Mouse (Mus musculus) C2C12 (cell line): ENCODE measurements around the gene Sertad2. TPM values are rescaled to one million over a fixed set of nuclear protein-coding genes. Genes with fewer than 3 reads are reported as not detected.

ENCODE experiments used
- H3K27me3 ChIP-seq: one replicate; pipeline ENCODE4 v1.6.1; 2011; ENCODE audit not compliant: control insufficient read depth, insufficient read depth, insufficient read length
- H3K36me3 ChIP-seq: one replicate; pipeline ENCODE4 v1.6.1; 2011; ENCODE audit not compliant: control insufficient read depth, insufficient read depth
- H3K4me3 ChIP-seq: one replicate; pipeline ENCODE4 v1.5.1; 2011; ENCODE audit warnings: mild to moderate bottlenecking, control low read depth; ENCODE audit not compliant: poor library complexity, insufficient read depth, severe bottlenecking
- H3K79me2 ChIP-seq: one replicate; pipeline ENCODE4 v1.6.1; 2011; ENCODE audit not compliant: control insufficient read depth, insufficient read depth
- H3K79me3 ChIP-seq: one replicate; pipeline ENCODE4 v1.6.1; 2011; ENCODE audit warnings: low read depth, control low read depth
- H3ac ChIP-seq: one replicate; pipeline ENCODE3; 2011; ENCODE audit warnings: low read depth; ENCODE audit not compliant: control insufficient read depth, insufficient read length
- CEBPB ChIP-seq: IDR thresholded peaks from one replicate; pipeline ENCODE4 v1.6.1; 2011; ENCODE audit warnings: low read depth, mild to moderate bottlenecking, control low read depth, moderate library complexity
- CTCF ChIP-seq: IDR thresholded peaks from one replicate; pipeline ENCODE4 v1.5.1; 2011; ENCODE audit not compliant: control insufficient read depth, insufficient read depth, insufficient read length
- FOSL1 ChIP-seq: IDR thresholded peaks from one replicate; pipeline ENCODE4 v1.8.0; 2011; ENCODE audit warnings: mild to moderate bottlenecking, low read length; ENCODE audit not compliant: poor library complexity, insufficient read depth, severe bottlenecking
- MAX ChIP-seq: IDR thresholded peaks from one replicate; pipeline ENCODE4 v1.6.1; 2011; ENCODE audit warnings: mild to moderate bottlenecking, control low read depth
- MYOD1 ChIP-seq: IDR thresholded peaks from one replicate; pipeline ENCODE4 v1.6.1; 2011; ENCODE audit warnings: low read depth; ENCODE audit not compliant: control insufficient read depth, insufficient read length
- MYOG ChIP-seq: IDR thresholded peaks from one replicate; pipeline ENCODE4 v1.6.1; 2011; ENCODE audit not compliant: control insufficient read depth, insufficient read length; ENCODE audit errors: extremely low read depth
- USF1 ChIP-seq: IDR thresholded peaks from one replicate; pipeline ENCODE4 v1.6.1; 2011; ENCODE audit warnings: low read depth, mild to moderate bottlenecking, control low read depth, moderate library complexity
- polyA plus RNA-seq: library from polyadenylated mRNA; unstranded; fragments of >200 nt; fragmentation: generic; extraction: Trizol; gene quantifications from one replicate; pipeline ENCODE4 v1.2.1, GENCODE M21; 2012; ENCODE audit warnings: missing spikeins

Gene Sertad2
- polyA plus RNA-seq, 1 experiment, result 15.5 TPM

GRCm38 (mm10) chr11:20608442-20608841 is 65.4 kb downstream of the Sertad2 start:
- no peaks in the 10 kb centered on the region for H3K36me3 ChIP-seq
- peaks cover 32% of the 10 kb centered on the region for H3K79me2 ChIP-seq
- H3ac ChIP-seq, result peak overlapping the region; percentile 31
- H3K27me3 ChIP-seq, result no peaks in the 10 kb centered on the region
- no peak overlapping the region for H3K4me3 ChIP-seq
- no peak for TF ChIP-seq FOSL1
- TF ChIP-seq MYOG, result no peak
- TF ChIP-seq CEBPB, result no peak
- TF ChIP-seq USF1, result no peak
- no peak for TF ChIP-seq CTCF
- TF ChIP-seq MYOD1, result no peak
- TF ChIP-seq MAX, result no peak
- peaks cover 3% of the 10 kb centered on the region for H3K79me3 ChIP-seq

DNA sequence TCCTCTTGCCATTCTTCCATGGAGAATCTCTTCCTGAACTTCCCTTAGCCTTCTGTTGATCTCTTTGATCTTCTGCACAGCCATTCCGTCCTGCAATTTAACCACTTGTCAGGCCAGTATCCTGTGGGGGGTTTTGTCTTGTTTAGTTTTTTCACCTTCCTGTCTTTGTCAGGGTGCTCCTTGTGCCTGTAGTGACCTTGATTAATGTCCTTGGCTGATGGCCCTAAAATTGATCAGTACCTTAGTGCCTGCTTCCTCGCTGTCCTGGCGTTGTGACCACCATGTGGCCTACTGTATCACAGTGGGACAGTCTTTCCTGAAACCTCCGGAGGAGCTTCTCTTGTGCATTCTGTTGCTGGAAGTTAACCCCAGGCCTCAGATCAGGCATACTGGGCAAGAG is 70.2 kb downstream of the Sertad2 start:
- H3K79me2 ChIP-seq, result peaks cover 32% of the 10 kb centered on the region
- H3K79me3 ChIP-seq, result peaks cover 3% of the 10 kb centered on the region
- H3K4me3 ChIP-seq, result no peak overlapping the region
- no peak overlapping the region for H3ac ChIP-seq
- H3K27me3 ChIP-seq, result no peaks in the 10 kb centered on the region
- no peaks in the 10 kb centered on the region for H3K36me3 ChIP-seq
- TF ChIP-seq MYOD1, result no peak
- TF ChIP-seq USF1, result no peak
- TF ChIP-seq CEBPB, result no peak
- TF ChIP-seq MYOG, result no peak
- TF ChIP-seq CTCF, result no peak
- no peak for TF ChIP-seq FOSL1
- TF ChIP-seq MAX, result no peak

DNA sequence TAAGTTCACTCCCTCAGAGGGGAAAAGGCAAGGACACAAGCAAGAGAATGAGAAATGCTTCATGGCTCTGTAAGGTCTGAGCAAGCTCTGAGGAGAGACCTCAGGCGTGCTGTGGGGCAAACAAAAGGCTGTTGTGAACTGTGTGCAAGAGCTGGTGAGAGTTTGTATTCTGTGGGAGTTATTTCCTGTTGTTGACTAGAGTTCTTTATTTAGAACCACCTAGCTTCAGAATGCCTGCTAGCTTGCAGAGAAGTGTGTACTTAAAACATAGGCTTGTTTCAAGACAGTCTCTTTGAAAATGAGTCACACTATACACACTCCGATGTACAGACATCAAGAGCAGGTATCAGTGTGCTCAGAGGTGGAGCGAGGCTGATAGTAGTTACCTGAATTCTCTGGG is 73.0 kb downstream of the Sertad2 start:
- TF ChIP-seq USF1 (no peak), CEBPB (no peak), MYOD1 (no peak), FOSL1 (no peak), MYOG (no peak), CTCF (no peak), MAX (no peak)
- H3K27me3 ChIP-seq, result no peaks in the 10 kb centered on the region

DNA sequence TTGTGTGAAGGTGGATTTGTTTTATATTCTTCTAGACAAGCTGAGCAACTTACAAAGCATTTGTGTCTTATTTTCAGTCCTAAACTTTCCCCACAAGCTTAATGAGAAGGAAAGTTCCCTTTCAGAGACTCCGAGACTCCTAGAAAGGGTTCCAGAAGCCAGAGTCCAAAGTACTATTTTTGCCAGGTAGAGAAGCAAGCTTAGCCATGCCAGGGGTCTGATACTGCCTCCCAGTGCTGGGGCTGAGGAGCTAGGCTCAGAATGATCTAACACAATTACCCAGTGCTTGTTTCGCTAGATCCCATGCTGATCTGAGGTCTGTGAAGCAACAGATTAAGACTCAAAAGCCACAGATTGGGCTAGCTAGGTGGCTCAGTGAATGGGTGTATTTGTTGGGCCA is 84.1 kb downstream of the Sertad2 start:
- Histone ChIP-seq H3K79me2 (peaks cover 43% of the 10 kb centered on the region), H3K79me3 (peaks cover 11% of the 10 kb centered on the region), H3K4me3 (no peak overlapping the region), H3K36me3 (no peaks in the 10 kb centered on the region), H3K27me3 (no peaks in the 10 kb centered on the region), H3ac (no peak overlapping the region)
- TF ChIP-seq USF1 (no peak), FOSL1 (no peak)

More for the DNA sequence above, 73.0 kb downstream of the Sertad2 start:
- no peaks in the 10 kb centered on the region for H3K79me3 ChIP-seq
- no peak overlapping the region for H3ac ChIP-seq
- H3K4me3 ChIP-seq, result no peak overlapping the region
- peaks cover 36% of the 10 kb centered on the region for H3K79me2 ChIP-seq
- no peaks in the 10 kb centered on the region for H3K36me3 ChIP-seq

GRCm38 (mm10) chr11:20628216-20628615 is 85.2 kb downstream of the Sertad2 start:
- no peak overlapping the region for H3K4me3 ChIP-seq
- H3K36me3 ChIP-seq, result no peaks in the 10 kb centered on the region
- H3K27me3 ChIP-seq, result no peaks in the 10 kb centered on the region
- H3K79me2 ChIP-seq, result peaks cover 48% of the 10 kb centered on the region
- H3ac ChIP-seq, result no peak overlapping the region
- TF ChIP-seq USF1 (no peak), MYOG (no peak), FOSL1 (no peak), CEBPB (no peak), CTCF (no peak), MYOD1 (no peak), MAX (no peak)
- H3K79me3 ChIP-seq, result peaks cover 14% of the 10 kb centered on the region

GRCm38 (mm10) chr11:20629700-20630099 is 86.6 kb downstream of the Sertad2 start:
- Histone ChIP-seq H3K79me3 (peaks cover 26% of the 10 kb centered on the region), H3K4me3 (no peak overlapping the region), H3ac (no peak overlapping the region), H3K27me3 (no peaks in the 10 kb centered on the region), H3K36me3 (no peaks in the 10 kb centered on the region), H3K79me2 (peaks cover 52% of the 10 kb centered on the region)
- no peak for TF ChIP-seq MYOD1
- TF ChIP-seq CEBPB, result no peak
- no peak for TF ChIP-seq USF1
- TF ChIP-seq CTCF, result no peak
- TF ChIP-seq MYOG, result no peak
- no peak for TF ChIP-seq MAX
- TF ChIP-seq FOSL1, result no peak
